Mouse (Mus musculus) bone marrow macrophage, adult 2 months (primary cell): ENCODE measurements around the gene Ppm1g. TPM values are rescaled to one million over a fixed set of nuclear protein-coding genes. Genes with fewer than 3 reads are reported as not detected.
A peak's percentile ranks its signal among the peaks of the same experiment; 100 is the strongest.

Experiments used
- H3K27ac ChIP-seq: 2 replicates; pipeline ENCODE4 v1.5.1; 2012; ENCODE audit warnings: low read depth, low read length; ENCODE audit not compliant: insufficient read depth
- H3K4me1 ChIP-seq: 2 replicates; pipeline ENCODE4 v1.6.1; 2012; ENCODE audit warnings: low read length; ENCODE audit not compliant: control insufficient read depth, insufficient read depth
- H3K4me3 ChIP-seq: 2 replicates; pipeline ENCODE4 v1.5.1; 2012; ENCODE audit warnings: mild to moderate bottlenecking, low read length, moderate library complexity; ENCODE audit not compliant: insufficient read depth
- CTCF ChIP-seq: IDR thresholded peaks from 2 replicates; pipeline ENCODE4 v1.5.1; 2012; ENCODE audit warnings: low read depth, mild to moderate bottlenecking, low read length, moderate library complexity
- POLR2A ChIP-seq: IDR thresholded peaks from 2 replicates; pipeline ENCODE4 v1.6.1; 2012; ENCODE audit warnings: mild to moderate bottlenecking, low read depth, low read length, borderline replicate concordance
- polyA plus RNA-seq: library from polyadenylated mRNA; stranded (reverse); fragments of >200 nt; gene quantifications from 2 replicates; pipeline ENCODE4 v1.2.4, GENCODE M21; 2012; ENCODE audit not compliant: missing spikeins, insufficient read depth, insufficient read length

The Ppm1g gene
- polyA plus RNA-seq, 1 experiment, result 67.7 TPM

DNA sequence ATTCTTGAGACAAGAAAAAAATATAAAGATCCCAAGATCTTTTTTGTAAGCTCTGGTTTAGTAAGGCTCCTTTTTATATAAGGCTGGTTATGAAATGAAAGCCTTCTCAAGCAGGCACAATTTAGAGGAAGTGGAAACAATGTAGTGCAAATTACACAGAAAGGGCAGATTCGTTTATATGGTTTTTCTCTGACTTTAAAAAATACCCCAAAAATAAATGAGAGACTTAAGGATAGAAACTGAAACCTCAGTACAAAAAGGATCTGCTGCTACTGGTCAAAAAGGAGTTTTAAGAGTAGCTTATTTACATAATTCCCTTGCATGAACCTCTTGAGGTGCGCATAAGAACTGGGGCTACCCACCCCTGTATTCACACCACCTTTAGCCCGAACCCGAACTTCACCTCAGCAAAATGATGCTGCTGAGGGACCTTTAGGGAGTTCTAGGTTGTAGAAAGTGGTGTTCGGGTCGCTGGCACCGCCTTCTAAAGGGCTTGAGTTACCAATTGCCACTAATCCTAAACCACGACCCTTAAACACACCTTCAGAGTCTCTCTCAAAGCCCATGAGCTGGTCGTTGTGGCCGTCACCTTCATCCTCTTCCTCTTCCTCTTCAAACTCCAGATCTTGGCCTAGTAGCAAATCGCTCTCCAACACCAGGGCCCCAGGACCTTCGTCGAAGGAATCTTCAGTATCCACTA is 19.3 kb downstream of the Ppm1g start:
- Histone ChIP-seq H3K4me3 (peak overlapping the region; percentile 65), H3K27ac (peak overlapping the region; percentile 85), H3K4me1 (peaks cover 33% of the 10 kb centered on the region)
- no peak for TF ChIP-seq CTCF
- no peak for TF ChIP-seq POLR2A

GRCm38 (mm10) chr5:31200327-31200768 is 20.1 kb downstream of the Ppm1g start:
- TF ChIP-seq CTCF (no peak), POLR2A (no peak)
- H3K4me3 ChIP-seq, result peak overlapping the region; percentile 38
- H3K27ac ChIP-seq, result peak overlapping the region; percentile 85; the same call in 1 of the 2 replicates
- H3K4me1 ChIP-seq, result peaks cover 39% of the 10 kb centered on the region

DNA sequence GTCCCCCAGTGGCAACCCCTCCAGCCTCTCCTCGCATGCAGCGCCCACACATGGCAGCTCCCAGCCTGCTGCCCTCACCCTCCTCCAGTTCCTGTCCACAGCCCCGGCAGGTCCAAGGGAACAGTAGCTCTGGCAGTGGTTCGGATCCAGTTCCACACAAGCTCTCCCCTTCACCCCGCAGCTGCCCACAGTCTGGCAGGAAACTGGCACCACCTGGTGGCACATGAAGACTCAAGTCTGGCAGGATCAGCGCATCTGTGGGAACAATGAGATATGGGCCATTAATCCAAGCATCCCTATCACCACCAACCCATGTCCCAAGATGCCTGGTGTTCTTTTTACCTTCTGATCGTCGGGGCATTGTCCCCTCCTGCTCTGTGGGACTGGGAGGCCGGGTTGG is 20.6 kb downstream of the Ppm1g start:
- Histone ChIP-seq H3K4me1 (peaks cover 44% of the 10 kb centered on the region), H3K27ac (no peak overlapping the region), H3K4me3 (no peak overlapping the region)
- TF ChIP-seq POLR2A (no peak), CTCF (no peak)

DNA sequence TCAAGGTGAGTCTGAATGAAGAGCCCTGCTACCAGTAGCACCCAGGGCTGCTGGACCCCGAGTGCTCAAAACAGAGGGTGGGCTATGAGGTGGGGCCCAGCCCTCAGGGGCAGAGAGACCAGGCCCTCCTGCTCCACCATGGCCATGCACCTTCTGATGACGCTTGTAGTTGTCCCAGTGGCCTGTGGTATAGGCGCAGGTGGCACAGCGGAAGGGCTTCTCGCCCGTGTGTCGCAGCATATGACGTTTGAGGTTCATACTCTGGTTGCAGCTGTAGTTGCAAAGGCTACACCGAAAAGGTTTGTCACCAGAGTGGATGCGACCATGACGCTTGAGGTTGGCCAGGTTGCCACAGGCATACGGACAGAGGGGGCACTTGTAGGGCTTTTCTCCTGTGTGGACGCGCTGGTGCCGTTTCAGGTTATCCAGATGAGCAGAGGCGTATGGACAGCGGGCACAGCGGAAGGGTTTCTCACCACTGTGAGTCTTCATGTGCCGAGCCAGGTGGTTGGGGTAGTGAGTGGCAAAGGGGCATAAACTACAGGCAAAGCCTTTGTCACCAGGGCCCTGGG is 21.1 kb downstream of the Ppm1g start:
- Histone ChIP-seq H3K4me3 (no peak overlapping the region), H3K27ac (no peak overlapping the region), H3K4me1 (peaks cover 49% of the 10 kb centered on the region)
- no peak for TF ChIP-seq CTCF
- no peak for TF ChIP-seq POLR2A

- Histone ChIP-seq H3K4me3 (no peak overlapping the region), H3K4me1 (peaks cover 50% of the 10 kb centered on the region), H3K27ac (peak overlapping the region; percentile 38)
- TF ChIP-seq CTCF (no peak), POLR2A (no peak)
Measured at GRCm38 (mm10) chr5:31198616-31199320, 21.7 kb downstream of the Ppm1g start.

GRCm38 (mm10) chr5:31198170-31198569 is 22.3 kb downstream of the Ppm1g start:
- H3K27ac ChIP-seq, result peak overlapping the region; percentile 38
- TF ChIP-seq CTCF (no peak), POLR2A (no peak)
- H3K4me1 ChIP-seq, result peaks cover 50% of the 10 kb centered on the region
- no peak overlapping the region for H3K4me3 ChIP-seq

- H3K4me1 ChIP-seq, result peaks cover 50% of the 10 kb centered on the region
- TF ChIP-seq CTCF (no peak), POLR2A (no peak)
- no peak overlapping the region for H3K4me3 ChIP-seq
- no peak overlapping the region for H3K27ac ChIP-seq
Measured at GRCm38 (mm10) chr5:31197072-31197471, 23.4 kb downstream of the Ppm1g start.

DNA sequence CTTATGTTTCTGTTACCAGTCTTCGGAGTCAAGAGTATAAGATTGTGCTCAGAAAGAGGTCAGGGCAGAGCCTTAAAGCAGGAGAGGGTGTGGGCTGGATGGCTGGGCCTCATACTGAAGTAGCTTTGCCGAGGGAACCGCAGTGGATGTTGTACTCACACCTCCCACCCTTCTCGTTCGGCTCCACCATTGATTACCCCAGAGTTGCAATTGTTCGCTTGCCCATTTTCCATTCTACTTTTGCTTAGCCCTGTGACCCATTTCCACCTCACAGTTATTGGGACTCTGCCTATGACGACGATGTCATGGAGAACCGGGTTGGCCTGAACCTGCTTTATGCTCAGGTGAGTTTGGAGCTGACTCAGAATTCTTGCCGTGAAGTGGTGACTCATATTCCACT is 24.3 kb downstream of the Ppm1g start:
- Histone ChIP-seq H3K4me1 (peaks cover 57% of the 10 kb centered on the region), H3K27ac (peak overlapping the region; percentile 87), H3K4me3 (0 out of 2 replicates have a peak overlapping the region, but pooled peaks have one; percentile 12)
- TF ChIP-seq CTCF (no peak), POLR2A (no peak)

- H3K4me1 ChIP-seq, result peaks cover 57% of the 10 kb centered on the region
- H3K4me3 ChIP-seq, result peak overlapping the region; percentile 15; the same call in 1 of the 2 replicates
- H3K27ac ChIP-seq, result peak overlapping the region; percentile 87
Measured at GRCm38 (mm10) chr5:31195671-31196070, 24.8 kb downstream of the Ppm1g start.

DNA sequence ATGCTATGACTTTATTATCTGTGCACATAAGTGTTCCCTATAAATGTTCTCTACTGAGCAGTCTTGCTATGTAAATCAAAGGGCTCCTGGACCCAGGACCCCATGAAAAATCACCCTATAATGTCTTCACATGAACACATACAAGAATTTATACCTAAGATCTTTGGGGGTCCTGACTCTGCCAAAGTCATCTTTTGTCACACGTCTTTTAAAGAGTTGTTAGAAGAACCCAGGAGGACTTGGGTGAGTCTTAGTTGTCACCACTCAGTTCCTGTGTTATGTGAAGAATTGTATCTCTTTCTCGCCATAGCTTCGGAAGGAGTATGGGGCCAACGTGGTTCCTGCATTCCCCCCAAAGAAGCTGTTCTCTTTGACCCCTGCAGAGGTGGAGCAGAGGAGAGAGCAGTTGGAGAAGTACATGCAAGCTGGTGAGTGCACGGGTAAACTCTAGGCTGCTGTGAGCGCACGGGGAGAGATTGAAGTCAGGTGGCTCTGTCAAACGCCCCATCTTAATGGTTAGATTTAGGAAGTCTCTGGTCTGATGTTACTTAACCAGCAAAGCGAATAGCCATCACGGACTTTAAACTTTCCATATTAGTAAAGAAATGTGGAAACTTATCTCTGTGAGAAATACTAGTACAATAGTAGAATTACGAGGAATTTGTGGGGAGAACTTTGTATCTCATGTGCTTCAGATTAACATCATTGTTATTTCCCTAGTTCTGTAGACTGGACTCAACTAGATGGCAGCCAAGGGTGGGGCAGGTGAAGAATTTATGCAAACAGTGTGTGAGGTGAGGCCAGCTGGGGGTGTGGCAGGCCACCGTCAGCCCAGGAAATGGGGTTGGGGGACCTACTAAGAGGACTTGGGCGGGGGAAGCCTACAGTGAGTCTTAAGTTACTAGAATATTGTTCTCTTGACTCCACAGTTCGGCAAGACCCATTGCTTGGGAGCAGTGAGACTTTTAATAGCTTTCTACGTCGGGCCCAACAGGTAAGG is 25.7 kb downstream of the Ppm1g start:
- TF ChIP-seq CTCF, result no peak
- TF ChIP-seq POLR2A, result no peak
- Histone ChIP-seq H3K27ac (peak overlapping the region; percentile 87), H3K4me3 (no peak overlapping the region), H3K4me1 (peaks cover 57% of the 10 kb centered on the region)

More at GRCm38 (mm10) chr5:31195671-31196070, 24.8 kb downstream of the Ppm1g start:
- TF ChIP-seq POLR2A (no peak), CTCF (no peak)
